Mouse (Mus musculus): ENCODE results near the gene Tm4sf5.
"Not testable (repeated sequence)": the region's sequence is repeated elsewhere in the genome, so short reads cannot be mapped to it uniquely, and the experiment has no call there.

The Tm4sf5 gene

DNA sequence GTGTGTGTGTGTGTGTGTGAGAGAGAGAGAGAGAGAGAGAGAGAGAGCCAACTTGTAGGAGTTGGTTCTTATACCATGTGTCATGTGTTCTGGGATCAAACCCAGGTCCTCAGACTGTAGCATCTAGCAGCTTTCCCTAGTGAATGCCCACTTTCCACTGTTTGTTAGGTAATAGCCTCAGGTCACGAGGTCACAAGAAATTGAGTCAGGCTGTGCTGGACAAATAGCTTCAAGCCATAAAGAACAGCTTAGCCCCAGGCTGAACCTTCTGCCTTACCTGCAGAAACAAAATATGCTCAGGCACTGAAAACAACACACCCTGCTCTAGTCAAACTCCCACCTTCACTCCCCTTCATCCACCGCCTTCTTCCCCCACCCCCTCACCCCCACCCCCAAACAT, 6.2 kb downstream of the Tm4sf5 start:
- no peak for DNase-seq

DNA sequence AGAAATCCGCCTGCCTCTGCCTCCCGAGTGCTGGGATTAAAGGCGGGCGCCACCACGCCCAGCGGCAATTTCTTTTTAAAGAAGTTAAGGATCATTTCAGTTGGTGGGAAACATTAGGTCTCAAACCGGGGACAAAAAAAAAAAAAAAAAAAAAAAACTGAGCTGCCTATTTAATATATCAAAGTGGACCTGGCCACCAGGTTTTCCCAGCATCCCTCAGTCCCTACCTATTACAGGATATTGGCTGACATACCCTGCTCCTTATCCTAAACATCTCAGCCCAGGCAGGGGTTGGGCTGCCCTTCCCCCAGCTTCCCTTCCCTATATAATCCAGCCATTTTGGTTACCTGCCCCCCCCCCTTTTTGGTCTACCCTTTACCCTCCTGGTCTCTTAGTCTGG, 6.8 kb downstream of the Tm4sf5 start:
- DNase-seq: no peak

DNA sequence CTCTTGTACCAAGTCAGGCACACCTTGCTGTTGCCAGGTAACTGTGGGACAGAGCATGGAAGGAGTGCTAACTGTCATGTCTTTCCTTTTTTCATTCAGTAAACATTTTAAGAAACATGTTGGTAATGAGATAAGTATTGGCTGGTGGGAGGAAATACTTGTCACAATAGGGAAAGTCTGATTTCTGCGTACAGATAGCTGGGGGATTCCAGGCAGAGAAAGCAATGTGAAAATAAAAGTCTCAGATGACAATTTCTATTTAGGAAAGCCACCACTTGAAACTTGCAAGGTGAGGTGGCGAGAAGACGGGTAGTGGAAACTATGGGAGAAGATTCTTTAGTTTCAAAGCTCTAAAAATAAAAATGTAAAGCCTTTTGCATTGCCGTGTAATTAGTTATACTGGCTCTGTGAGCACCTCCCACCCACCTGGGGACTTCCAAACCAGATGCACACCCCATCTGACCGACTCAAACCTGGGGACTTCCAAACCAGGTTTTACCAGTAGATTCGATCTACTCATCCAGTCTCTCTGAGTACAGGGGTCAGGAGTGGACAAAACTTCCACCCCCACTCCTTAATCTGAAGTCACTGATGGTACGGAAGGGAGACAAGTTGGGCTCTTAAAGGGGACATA, 7.8 kb downstream of the Tm4sf5 start:
- DNase-seq: no peak

DNA sequence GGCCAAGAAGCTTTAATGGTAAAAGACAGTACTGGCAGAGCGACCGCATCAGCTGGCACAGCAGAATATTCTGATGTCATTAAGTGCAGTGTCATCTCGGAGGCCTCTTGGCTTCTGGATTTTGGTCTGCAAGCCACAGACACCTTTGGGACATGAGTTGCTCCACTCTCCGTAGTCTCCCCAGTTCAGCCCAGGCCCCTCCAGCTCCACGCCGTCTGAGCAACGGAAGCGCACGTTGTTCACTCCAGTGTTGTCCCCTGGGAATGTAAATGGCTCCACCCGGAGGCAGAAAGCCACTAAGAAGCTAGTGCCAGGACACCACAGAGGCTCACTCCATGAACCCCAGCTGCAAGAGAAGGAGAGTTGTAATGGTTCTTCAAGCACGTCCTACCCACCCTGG, 8.5 kb downstream of the Tm4sf5 start:
- peak; percentile 37 for DNase-seq

DNA sequence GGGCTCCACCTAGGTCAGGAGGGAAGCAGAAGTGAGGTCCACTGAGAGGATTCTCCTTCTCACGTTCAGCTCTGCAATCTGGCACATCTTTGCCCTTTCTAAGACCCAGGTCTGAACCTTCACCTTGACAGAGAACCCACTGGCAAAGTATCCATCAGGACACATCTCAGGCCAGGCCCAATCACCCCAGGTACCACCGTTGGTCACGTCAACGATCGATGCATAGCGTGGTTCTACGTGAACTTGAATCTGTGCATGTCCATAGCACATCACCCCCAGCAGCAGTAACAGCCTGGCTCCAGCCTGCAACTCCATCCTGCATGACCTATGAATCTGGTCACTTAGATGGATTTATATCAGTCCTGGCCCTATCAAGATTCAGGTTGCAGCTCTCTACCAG, 9.2 kb downstream of the Tm4sf5 start, which contains the start of gene Vmo1:
TSS of gene Vmo1 (minus strand) at position 329 of the 400 bp plus-strand sequence.
- DNase-seq: no peak

DNA sequence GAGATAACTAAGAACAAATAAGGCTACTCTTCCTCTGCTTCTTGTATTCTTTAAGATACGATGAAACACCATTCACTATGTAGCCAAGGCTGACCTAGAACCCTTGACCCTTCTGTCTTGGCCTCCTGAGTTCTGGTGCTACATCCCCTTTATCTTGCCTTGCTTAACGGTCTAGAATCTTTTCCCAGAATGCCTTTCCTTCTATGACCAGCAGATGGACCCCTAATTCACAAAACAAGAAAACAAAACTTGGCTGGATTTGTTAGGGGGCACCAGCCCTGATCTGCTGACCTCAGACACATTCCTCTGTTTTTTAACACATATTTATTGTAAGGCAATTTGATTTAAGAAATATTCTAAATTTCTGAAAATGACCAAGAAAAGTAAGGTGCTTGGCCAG, 11.3 kb downstream of the Tm4sf5 start:
- DNase-seq: peak; percentile 36

DNA sequence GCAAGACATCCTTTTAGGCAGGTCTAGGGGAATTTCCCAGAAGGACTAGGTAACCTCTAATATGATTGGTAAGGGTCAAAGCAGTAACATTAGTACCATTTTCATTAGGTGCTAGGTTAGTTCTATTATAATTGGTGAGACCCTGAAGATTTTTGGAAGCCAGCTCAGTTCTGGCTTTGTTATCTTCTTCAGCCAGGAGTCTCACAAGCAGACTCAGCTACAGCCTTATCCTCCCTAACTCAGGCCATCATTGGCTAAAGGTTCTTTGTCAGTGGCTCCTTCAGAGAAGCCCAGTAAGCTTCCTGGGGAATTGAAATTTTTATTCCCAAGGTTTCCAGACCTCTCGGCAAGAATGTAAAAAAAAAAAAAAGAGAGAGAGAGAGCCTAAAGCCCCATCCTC, 13.4 kb downstream of the Tm4sf5 start:
- DNase-seq: no peak

DNA sequence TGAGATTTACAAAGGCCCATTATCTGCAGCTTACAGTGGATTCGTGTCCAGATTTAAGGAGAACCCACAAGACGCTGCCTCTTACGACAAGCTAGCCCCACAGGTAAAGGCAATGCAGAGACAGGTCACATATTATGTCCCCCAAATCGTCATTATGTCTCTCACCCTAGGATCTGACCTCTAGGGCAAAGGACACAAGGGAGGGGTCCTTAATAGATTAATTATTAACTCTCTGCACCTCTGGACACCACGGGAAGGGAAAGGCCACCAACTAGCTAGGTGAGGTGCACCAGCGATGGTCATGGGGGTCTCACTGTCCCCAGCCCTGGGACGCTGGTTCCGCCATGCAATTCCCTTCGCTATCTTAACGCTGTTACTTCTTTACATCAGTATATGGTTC, 13.9 kb downstream of the Tm4sf5 start, which contains the start of gene Gltpd2:
TSS of gene Gltpd2 (plus strand) at position 274 of the 400 bp plus-strand sequence.
- no peak for DNase-seq

DNA sequence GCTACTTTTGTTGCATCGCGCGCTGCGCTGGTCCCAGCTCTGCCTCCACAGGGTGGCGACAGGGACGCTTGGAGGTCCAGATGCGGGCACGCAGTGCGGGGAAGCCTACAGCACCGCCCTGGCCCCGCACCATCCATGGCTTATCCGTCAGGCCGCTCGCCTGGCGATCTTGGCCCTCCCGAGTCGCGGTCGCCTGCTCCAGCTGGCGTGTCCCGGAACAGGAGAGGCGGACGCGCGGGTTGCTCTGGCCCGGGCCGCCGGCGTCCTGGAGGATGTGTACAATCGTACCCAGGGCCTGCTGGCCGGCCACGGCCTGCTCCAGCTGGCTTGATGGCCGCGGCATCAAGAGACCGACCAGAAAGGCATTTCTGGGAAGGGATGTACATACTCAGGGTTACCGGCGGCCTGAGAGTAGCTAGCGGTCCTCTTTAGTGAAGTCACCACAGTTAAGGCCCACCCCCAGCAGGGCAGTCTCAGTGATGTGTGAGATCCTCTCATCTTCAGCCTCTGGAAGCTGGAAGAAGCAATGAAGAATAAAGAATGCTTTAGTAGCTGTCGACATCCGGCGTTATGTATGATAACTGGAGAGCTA, 15.2 kb downstream of the Tm4sf5 start:
- peak; percentile 72 for DNase-seq

DNA sequence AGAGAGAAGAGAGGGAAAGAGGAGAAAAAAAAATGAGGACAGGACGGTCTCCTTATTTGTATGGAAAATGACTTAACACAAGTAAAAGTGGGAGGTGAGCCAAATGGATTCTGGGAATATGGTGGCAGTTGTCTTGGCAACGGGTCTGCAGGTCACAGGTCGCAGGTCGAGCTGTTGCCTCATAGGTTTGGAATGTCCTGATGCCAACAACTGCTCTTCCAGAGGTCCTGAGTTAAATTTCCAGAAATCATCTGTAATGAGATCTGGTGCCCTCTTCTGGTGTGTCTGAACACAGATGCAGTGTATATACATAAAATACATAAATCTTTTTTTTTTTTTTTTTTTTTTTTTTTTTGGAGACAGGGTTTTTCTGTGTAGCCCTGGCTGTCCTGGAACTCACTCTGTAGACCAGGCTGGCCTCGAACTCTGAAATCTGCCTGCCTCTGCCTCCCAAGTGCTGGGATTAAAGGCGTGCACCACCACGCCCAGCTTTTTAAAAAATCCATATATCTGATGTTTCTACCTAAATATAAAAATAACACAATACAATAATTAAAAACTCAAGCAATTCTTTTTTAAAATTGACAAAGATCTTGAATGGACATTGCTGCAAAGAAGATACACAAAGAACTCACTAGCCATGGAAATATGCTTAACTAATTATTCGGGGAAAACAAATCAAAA, 18.4 kb downstream of the Tm4sf5 start:
- not testable (repeated sequence) for DNase-seq

DNA sequence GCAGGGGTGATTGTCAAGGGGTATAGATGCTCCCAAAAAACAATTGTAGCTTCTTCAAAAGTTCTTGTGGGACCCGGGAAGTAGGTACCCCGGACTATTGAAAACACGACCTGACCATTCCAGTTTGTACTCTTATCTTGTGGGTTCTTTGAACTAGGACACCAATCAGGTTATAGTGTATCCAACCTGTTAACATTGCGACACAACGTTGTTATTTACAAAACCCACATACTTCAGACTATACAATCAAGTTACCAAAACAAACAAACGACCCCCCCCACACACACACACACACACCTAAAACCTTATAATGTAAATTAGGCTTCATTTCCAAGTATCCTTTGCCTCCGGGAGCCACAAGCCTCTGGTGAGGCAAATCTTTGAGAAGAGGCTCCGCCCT, 19.7 kb downstream of the Tm4sf5 start:
- no peak for DNase-seq

DNA sequence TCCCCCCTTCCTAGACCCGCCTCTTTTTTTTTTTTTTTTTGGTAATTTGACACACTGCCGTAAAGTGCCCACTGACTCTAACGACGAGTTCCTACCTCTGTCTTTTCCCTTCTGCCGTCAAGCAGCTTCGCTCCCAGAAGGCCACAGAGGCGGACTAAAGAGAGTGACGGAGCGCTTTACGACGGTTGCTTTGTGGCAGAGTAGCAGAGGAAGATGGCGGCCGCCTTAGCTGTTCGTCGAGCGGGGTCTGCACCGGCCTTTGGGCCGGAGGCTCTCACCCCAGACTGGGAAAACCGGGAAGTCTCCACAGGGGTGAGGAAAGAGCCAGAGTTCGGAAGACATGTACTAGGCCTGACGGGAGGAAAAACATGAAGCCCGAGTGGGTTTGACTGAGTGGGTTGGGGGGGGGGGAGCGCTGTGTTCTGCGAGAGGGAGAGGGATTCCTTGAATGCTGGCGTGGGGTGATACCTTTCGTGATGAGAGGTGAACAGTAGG, 20.2 kb downstream of the Tm4sf5 start, which contains the start of gene Psmb6:
TSS of gene Psmb6 (plus strand) at position 184 of the 495 bp plus-strand sequence.
- DNase-seq: peak; percentile 94

DNA sequence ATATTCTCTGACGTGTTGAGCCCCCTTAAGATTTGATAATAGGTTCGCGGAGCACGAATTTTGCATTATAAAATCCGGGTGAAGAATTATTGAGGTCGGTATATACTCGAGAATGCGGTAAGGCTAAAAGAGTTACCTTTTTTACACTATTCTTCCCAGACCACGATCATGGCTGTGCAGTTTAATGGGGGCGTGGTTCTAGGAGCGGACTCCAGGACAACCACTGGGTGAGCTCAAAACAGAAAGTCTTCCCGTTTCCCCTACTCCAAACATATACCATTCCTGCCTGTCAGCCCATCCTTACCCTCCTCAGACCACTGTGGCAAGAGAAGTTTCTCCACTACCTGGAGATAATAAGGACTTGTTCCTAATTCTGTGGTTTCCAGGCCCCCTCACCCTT, 20.7 kb downstream of the Tm4sf5 start:
- no peak for DNase-seq

DNA sequence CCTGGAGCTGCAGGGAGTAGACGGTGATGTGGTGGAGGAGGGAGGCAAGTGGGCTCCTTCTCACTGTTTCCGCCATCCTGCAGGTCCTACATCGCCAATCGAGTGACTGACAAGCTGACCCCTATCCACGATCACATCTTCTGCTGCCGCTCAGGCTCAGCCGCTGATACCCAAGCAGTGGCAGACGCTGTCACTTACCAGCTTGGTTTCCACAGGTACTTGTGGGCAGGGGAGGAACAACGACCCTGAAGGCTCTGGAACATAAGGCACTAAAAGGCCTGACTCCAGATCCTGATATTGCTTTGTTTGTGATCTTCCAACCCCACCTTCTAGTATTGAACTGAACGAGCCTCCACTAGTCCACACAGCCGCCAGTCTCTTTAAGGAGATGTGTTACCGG, 21.2 kb downstream of the Tm4sf5 start:
- DNase-seq: no peak

DNA sequence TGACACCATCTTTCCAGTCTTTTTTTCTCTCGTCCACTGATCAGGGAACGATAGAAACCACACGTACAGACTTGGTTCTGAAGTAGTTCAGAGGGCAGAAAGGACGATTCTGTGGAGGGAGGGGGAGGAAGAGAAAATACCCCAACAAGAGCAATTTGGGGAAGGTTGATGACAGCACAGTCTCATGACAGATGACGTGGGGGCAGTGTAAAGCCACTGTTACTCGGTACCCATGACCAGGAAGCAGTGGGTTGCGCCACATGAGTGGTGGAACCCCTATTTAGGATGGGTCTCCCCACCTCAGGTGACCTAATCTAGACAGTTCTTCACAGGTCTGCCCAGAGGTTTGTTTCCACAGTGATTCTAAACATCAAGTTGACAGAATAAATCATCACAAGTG, 23.6 kb downstream of the Tm4sf5 start:
- no peak for DNase-seq

DNA sequence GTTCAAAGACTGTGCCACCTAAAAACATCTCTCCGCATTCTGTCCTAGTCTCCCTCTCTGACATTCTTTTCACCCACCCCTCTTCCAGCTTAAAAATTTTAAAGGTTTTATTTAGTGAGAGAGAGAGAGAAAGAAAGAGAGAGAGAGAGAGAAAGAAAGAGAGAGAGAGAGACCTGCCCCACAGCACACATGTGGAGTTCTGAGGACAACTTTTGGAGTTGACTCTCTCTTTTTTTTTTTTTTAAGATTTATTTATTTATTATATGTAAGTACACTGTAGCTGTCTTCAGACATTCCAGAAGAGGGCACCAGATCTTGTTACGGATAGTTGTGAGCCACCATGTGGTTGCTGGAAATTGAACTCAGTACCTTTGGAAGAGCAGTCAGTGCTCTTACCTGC, 26.0 kb downstream of the Tm4sf5 start:
- not testable (repeated sequence) for DNase-seq

DNA sequence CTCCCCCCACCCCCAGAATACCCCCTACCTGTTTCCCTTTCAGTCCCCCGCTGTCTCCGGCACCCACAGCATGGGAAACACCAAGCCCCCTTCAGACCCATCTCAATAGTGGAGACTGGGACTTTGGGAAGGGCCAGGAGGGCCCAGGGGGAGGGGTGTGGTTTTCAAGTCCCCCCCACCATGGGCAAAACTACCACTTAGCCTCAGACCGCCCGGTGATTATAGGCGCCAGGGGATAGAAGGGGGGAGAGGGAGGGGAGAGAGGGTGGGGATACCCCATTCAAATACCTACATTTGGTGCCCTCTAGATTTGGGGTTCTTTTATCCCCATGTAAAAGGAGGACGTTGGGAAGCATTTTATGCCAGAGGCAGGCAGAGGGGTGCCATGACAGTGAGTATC, 27.8 kb downstream of the Tm4sf5 start, which contains the start of gene Gm40193:
TSS of gene Gm40193 (minus strand) at position 101 of the 400 bp plus-strand sequence.
- no peak for DNase-seq

DNA sequence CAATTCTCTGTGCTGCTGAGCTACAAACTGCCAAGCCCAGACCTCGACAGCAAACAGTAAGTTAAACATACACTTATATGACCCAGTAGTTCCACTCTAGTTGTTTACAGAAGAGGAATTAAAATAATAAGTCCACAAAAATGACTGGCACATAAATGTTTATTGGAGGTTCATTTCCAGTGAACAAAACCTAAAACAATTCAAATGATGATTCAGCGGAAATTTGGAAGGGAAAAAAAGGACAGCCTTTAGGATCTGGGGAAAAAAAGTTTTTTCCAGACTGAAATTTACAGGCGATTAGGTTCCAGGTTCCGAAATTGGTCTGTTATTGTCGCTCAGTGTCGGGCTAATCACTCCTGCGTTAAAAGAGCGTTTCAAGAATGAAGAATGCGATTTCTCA, 34.4 kb downstream of the Tm4sf5 start:
- DNase-seq: no peak

DNA sequence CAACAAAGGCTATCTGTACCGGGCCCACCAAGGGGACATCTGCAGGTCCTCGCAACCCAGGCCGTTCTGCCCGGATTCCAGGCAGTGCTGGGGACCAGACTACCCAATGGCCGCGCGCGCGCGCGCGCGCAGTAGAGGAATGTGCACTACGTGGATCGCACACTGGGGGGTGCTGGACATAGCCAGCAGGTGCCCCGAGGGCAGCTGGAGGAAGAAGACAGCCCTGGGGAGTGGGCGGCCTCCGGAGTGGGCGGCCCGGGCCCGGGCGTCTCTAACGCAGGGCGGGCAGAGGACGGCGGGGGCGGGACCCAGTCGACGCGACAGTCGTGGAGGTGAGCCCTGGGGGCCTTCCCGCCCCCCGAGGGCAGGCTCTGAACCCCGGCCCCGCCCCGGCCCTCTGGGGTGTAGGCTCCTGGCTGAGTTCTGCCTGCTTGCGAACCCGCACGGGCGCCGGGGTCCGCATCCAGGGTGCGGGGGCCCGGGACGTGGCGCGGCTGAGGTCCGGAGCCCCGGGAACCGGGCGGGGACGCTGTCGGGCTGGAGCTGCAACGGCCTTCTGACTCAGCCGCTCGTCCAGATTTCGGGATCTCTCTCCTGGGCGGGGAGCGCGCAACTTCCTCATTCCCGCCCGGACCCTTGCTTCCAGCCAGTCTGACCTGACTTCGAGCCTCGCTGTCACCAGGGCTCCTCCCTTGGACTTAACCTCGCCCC, 35.0 kb downstream of the Tm4sf5 start, which contains the start of gene Pld2:
TSS of gene Pld2 (plus strand) at position 188 of the 711 bp plus-strand sequence.
- peak; percentile 95 for DNase-seq

DNA sequence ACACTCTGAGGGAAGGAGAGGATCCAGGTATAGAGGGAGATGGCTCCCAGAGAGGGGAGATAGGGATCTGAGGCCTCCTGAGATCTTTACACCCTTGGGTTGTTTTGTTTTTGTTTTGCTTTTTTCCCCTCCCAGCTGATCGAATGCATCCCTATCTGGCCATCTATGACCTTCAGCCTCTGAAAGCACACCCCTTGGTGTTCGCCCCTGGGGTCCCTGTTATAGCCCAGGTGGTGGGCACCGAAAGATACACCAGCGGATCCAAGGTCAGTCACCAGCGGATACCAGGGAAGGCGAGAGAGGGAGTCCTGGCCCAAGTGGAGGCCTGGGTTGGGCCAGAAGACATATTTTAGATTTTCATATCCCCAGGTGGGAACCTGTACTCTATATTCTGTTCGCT, 35.9 kb downstream of the Tm4sf5 start:
- DNase-seq: no peak

DNA sequence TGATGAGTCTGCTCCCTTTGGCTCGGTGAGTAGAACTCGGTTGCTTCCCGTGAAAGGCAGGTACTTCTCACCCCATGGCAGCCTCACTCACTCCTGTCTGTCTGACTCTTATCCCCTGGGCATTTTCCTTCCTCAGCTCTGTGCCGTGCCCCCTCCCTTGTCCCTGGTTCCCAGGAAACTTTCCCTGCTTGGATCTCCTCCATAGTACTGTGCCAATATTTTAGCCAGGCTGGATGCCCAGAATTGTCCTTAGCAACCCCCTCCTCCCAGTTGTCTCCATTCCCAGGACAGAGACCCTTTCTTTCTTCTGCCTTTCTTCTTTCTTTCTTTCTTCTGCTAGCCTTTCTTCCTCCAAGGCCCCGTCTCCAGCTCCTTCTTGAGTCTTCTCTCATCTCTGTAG, 36.4 kb downstream of the Tm4sf5 start:
- no peak for DNase-seq

DNA sequence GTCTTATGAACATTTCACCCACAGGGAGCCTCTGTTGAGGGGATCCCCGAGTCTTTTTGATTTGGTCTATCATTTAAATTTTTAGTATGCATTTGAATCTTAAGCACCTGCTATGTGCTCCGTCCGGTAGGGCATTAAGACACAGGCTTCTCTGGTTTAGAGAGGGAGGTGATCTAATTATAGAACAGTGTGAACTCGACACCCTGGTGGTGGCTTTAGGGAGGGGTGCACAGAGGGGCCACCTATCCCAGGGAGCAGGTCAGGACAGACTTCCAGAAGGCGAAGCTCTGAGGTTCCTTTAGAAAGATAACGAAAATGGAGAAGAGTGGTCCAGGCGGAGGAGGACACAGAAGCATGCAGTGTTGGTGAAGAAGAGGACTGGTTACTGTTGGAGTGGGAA, 39.5 kb downstream of the Tm4sf5 start:
- DNase-seq: no peak

DNA sequence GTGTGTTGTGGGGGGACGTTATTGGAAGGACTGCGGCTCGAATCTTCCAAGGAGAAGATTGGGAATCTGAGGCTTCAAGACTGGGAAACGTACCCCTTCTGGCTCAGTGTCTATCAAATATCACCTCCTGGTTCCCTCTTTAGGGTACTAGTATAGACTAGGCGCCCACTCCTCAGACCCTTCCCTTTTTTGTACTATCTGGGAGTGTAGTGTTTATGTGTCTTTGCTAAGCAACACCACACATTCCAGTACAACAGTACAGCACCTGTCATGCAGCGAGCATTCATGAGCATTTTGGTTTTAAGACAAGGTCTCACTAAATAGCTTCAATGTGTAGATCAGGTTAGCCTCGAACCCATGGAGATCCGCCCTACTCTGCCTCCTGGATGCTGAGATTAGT, 46.5 kb downstream of the Tm4sf5 start:
- no peak for DNase-seq
